Mouse (Mus musculus): Measurements from ENCODE around the gene Slc36a1.

Slc36a1 gene

DNA sequence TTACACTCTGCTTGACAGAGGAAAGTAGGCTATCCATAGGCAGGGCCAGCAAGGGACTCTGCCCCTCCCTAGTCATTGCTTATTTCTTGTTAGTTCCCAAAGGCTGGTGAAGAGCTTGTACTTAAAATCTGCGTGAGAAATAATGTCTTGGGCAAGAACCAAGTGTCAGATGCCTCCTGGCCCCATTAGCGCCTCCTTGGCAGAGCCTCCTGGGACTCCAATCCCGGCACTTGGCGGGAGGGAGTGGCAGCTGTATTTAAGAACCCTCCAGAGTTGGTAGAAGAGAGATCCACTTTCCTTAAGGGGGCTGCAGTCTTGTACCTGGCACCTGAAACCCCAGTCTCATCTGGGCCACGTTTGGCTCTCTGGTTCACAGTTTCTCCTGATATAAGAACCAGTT, 10.0 kb downstream of the Slc36a1 start:
- Histone ChIP-seq H3K27me3 (ENCODE audit: insufficient read depth, low read length) (no peaks in the 10 kb centered on the region), H3K4me1 (replicated peaks; ENCODE audit: low read depth, low read length) (peaks cover 31% of the 10 kb centered on the region), H3K4me3 (replicated peaks; ENCODE audit: low read length) (no peak overlapping the region), H3K9me3 (ENCODE audit: low read length) (0 out of 2 replicates have a peak, but pooled peaks cover 3% of the 10 kb centered on the region), H3K36me3 (ENCODE audit: insufficient read depth, low read length) (peaks cover 38% of the 10 kb centered on the region)
- TF ChIP-seq POU5F1 (IDR thresholded peaks at IDR 0.05; ENCODE audit: borderline replicate concordance, low read length) (no peak), CTCF (conservative IDR thresholded peaks at IDR 0.05; ENCODE audit: low read length) (no peak), NANOG (IDR thresholded peaks at IDR 0.05; ENCODE audit: borderline replicate concordance, low read length) (no peak)

DNA sequence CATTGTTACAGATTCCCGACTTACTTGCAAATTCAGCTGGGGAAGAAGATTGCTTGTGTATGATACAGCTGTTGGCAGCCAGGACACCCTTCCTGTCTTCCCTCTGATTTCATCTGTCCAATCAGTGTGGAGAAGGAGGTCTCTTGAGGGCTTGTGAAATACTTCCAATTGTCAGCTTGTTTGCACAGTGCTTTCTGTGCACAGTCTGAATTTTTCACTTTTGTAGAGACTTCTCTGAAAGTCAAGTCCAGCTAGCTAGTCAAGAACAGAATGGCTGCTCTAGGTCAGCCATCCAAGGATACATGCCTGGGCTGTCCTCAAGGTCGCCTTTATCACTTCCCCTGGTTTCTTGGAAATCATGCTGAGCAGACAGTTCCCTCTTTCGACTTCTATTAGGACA, 10.8 kb downstream of the Slc36a1 start:
- Histone ChIP-seq H3K4me3 (replicated peaks; ENCODE audit: low read length) (no peak overlapping the region), H3K36me3 (ENCODE audit: insufficient read depth, low read length) (peaks cover 46% of the 10 kb centered on the region), H3K4me1 (replicated peaks; ENCODE audit: low read depth, low read length) (peaks cover 23% of the 10 kb centered on the region), H3K9me3 (ENCODE audit: low read length) (0 out of 2 replicates have a peak, but pooled peaks cover 3% of the 10 kb centered on the region), H3K27me3 (ENCODE audit: insufficient read depth, low read length) (no peaks in the 10 kb centered on the region)
- TF ChIP-seq CTCF (conservative IDR thresholded peaks at IDR 0.05; ENCODE audit: low read length) (no peak), NANOG (IDR thresholded peaks at IDR 0.05; ENCODE audit: borderline replicate concordance, low read length) (no peak), POU5F1 (IDR thresholded peaks at IDR 0.05; ENCODE audit: borderline replicate concordance, low read length) (no peak)

- Histone ChIP-seq H3K4me3 (replicated peaks; ENCODE audit: low read length) (no peak overlapping the region), H3K36me3 (ENCODE audit: insufficient read depth, low read length) (peaks cover 57% of the 10 kb centered on the region), H3K4me1 (replicated peaks; ENCODE audit: low read depth, low read length) (peaks cover 14% of the 10 kb centered on the region), H3K9me3 (ENCODE audit: low read length) (0 out of 2 replicates have a peak, but pooled peaks cover 3% of the 10 kb centered on the region), H3K27me3 (ENCODE audit: insufficient read depth, low read length) (no peaks in the 10 kb centered on the region)
- TF ChIP-seq POU5F1 (IDR thresholded peaks at IDR 0.05; ENCODE audit: borderline replicate concordance, low read length) (no peak), CTCF (conservative IDR thresholded peaks at IDR 0.05; ENCODE audit: low read length) (no peak), NANOG (IDR thresholded peaks at IDR 0.05; ENCODE audit: borderline replicate concordance, low read length) (no peak)
Observed at GRCm38 (mm10) chr11:55216061-55216460, 11.9 kb downstream of the Slc36a1 start.

DNA sequence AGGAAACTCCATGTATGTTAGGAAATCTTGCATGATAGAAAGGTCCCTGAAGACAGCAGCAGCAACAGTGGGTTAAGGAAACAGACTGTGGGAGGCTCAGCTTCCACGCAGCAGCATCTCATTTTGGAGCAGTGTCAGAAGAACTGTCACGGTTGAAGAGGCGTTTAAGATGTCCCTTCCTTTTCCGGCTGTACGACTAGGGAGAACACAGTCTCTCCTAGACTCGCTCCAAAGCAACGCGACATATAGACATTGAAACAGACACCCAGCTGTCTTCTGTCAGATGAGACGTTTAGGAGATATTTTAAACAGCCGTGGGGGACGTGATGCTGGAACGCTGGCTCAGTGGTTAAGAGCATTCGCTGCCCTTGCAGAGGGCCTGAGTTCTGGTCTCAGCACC, 12.7 kb downstream of the Slc36a1 start:
- Histone ChIP-seq H3K4me1 (replicated peaks; ENCODE audit: low read depth, low read length) (peaks cover 6% of the 10 kb centered on the region), H3K4me3 (replicated peaks; ENCODE audit: low read length) (no peak overlapping the region), H3K27me3 (ENCODE audit: insufficient read depth, low read length) (no peaks in the 10 kb centered on the region), H3K9me3 (ENCODE audit: low read length) (0 out of 2 replicates have a peak, but pooled peaks cover 3% of the 10 kb centered on the region), H3K36me3 (ENCODE audit: insufficient read depth, low read length) (peaks cover 65% of the 10 kb centered on the region)
- TF ChIP-seq POU5F1 (IDR thresholded peaks at IDR 0.05; ENCODE audit: borderline replicate concordance, low read length), result no peak
- TF ChIP-seq NANOG (IDR thresholded peaks at IDR 0.05; ENCODE audit: borderline replicate concordance, low read length), result no peak
- no peak for TF ChIP-seq CTCF (conservative IDR thresholded peaks at IDR 0.05; ENCODE audit: low read length)

- Histone ChIP-seq H3K9me3 (ENCODE audit: low read length) (0 out of 2 replicates have a peak, but pooled peaks cover 3% of the 10 kb centered on the region), H3K4me1 (replicated peaks; ENCODE audit: low read depth, low read length) (peaks cover under 1% of the 10 kb centered on the region), H3K36me3 (ENCODE audit: insufficient read depth, low read length) (peaks cover 71% of the 10 kb centered on the region), H3K4me3 (replicated peaks; ENCODE audit: low read length) (no peak overlapping the region), H3K27me3 (ENCODE audit: insufficient read depth, low read length) (no peaks in the 10 kb centered on the region)
- TF ChIP-seq POU5F1 (IDR thresholded peaks at IDR 0.05; ENCODE audit: borderline replicate concordance, low read length) (no peak), CTCF (conservative IDR thresholded peaks at IDR 0.05; ENCODE audit: low read length) (no peak), NANOG (IDR thresholded peaks at IDR 0.05; ENCODE audit: borderline replicate concordance, low read length) (no peak)
Observed at GRCm38 (mm10) chr11:55217418-55217817, 13.3 kb downstream of the Slc36a1 start.

DNA sequence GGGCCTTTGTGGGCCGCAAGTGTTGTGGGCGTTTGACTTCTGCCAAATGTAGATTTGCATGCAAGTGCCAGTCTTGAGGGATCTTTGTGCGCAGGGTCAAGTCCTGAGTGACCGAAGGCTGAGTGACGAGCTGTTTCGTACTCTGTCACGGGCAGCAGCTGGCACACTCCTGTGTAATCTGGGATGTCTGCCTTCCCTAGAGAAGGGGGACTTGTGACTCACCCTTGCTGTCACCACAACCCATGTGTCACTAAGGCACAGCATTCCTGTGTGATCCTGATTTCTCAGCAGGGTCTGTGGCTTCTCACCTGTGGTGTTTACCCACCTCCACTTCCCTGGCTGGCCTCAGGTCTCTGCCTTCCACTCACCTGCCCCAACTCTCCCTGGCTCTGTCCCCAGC, 13.7 kb downstream of the Slc36a1 start:
- Histone ChIP-seq H3K4me1 (replicated peaks; ENCODE audit: low read depth, low read length) (no peaks in the 10 kb centered on the region; the same call in 1 of the 2 replicates), H3K36me3 (ENCODE audit: insufficient read depth, low read length) (peaks cover 75% of the 10 kb centered on the region), H3K27me3 (ENCODE audit: insufficient read depth, low read length) (no peaks in the 10 kb centered on the region), H3K9me3 (ENCODE audit: low read length) (0 out of 2 replicates have a peak, but pooled peaks cover 2% of the 10 kb centered on the region), H3K4me3 (replicated peaks; ENCODE audit: low read length) (no peak overlapping the region)
- no peak for TF ChIP-seq POU5F1 (IDR thresholded peaks at IDR 0.05; ENCODE audit: borderline replicate concordance, low read length)

DNA sequence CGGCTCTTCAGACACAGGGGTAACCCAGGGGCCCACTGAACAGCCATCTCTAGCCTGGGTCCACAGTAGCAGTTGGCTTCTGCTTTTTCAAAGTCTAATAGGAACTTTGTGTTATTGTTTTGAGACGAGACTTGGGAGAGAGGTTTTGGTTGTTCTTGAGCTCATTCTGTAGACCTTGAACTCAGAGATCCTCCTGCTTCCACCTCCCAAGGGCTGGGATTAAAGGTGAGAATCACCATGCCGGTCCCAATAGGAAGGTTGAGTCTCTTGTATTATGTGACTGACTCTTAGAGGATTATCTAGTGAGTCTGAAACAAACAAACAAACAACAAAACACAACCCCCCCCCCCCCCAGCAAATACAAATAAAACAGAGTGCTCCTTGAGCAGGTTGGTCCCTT, 14.3 kb downstream of the Slc36a1 start:
- Histone ChIP-seq H3K36me3 (ENCODE audit: insufficient read depth, low read length) (peaks cover 80% of the 10 kb centered on the region), H3K9me3 (ENCODE audit: low read length) (no peaks in the 10 kb centered on the region), H3K27me3 (ENCODE audit: insufficient read depth, low read length) (no peaks in the 10 kb centered on the region), H3K4me1 (replicated peaks; ENCODE audit: low read depth, low read length) (no peaks in the 10 kb centered on the region; the same call in 1 of the 2 replicates), H3K4me3 (replicated peaks; ENCODE audit: low read length) (no peak overlapping the region)
- TF ChIP-seq POU5F1 (IDR thresholded peaks at IDR 0.05; ENCODE audit: borderline replicate concordance, low read length) (no peak), CTCF (conservative IDR thresholded peaks at IDR 0.05; ENCODE audit: low read length) (no peak), NANOG (IDR thresholded peaks at IDR 0.05; ENCODE audit: borderline replicate concordance, low read length) (no peak)

DNA sequence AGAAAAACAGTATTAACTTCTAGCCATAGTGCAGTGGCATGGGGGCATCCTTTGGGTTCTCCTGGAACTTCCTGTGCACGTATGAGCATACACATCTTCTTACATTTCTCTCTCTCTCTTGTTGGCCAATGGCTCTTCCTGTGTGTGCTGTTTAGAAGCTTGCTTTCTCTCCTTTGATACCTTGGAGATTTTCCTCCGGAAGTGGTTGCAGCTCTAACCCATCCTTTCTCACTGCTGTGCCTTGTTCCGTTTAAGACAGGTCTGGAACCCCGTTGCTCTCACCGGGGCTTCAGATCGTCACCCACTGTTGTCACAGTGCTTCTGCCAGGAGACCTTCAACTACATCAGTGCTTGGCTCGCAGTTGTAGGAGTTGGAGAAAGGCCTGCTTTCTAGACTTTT, 17.2 kb downstream of the Slc36a1 start:
- no peaks in the 10 kb centered on the region for H3K4me1 ChIP-seq (replicated peaks; ENCODE audit: low read depth, low read length)
- peaks cover 97% of the 10 kb centered on the region for H3K36me3 ChIP-seq (ENCODE audit: insufficient read depth, low read length)
- no peaks in the 10 kb centered on the region for H3K9me3 ChIP-seq (ENCODE audit: low read length)
- TF ChIP-seq CTCF (conservative IDR thresholded peaks at IDR 0.05; ENCODE audit: low read length), result no peak
- TF ChIP-seq NANOG (IDR thresholded peaks at IDR 0.05; ENCODE audit: borderline replicate concordance, low read length), result no peak
- no peak overlapping the region for H3K4me3 ChIP-seq (replicated peaks; ENCODE audit: low read length)
- no peaks in the 10 kb centered on the region for H3K27me3 ChIP-seq (ENCODE audit: insufficient read depth, low read length)

GRCm38 (mm10) chr11:55231034-55231433, 26.9 kb downstream of the Slc36a1 start:
- Histone ChIP-seq H3K4me3 (replicated peaks; ENCODE audit: low read length) (no peak overlapping the region), H3K27me3 (ENCODE audit: insufficient read depth, low read length) (no peaks in the 10 kb centered on the region), H3K36me3 (ENCODE audit: insufficient read depth, low read length) (peaks cover 67% of the 10 kb centered on the region), H3K9me3 (ENCODE audit: low read length) (no peaks in the 10 kb centered on the region), H3K4me1 (replicated peaks; ENCODE audit: low read depth, low read length) (peaks cover 8% of the 10 kb centered on the region)
- TF ChIP-seq NANOG (IDR thresholded peaks at IDR 0.05; ENCODE audit: borderline replicate concordance, low read length) (no peak), CTCF (conservative IDR thresholded peaks at IDR 0.05; ENCODE audit: low read length) (no peak), POU5F1 (IDR thresholded peaks at IDR 0.05; ENCODE audit: borderline replicate concordance, low read length) (no peak)
